Mouse (Mus musculus) erythroblast, embryonic 14.5 days (primary cell): ENCODE data around the gene Gemin7. TPM values are rescaled to one million over a fixed set of nuclear protein-coding genes. Genes with fewer than 3 reads are reported as not detected.

Experiments used
- H3K27me3 ChIP-seq: 2 replicates; pipeline ENCODE4 v1.6.1; 2012; ENCODE audit warnings: inconsistent platforms; ENCODE audit not compliant: control insufficient read depth
- H3K36me3 ChIP-seq: 2 replicates; pipeline ENCODE4 v1.6.1; 2012; ENCODE audit warnings: mild to moderate bottlenecking, inconsistent platforms; ENCODE audit not compliant: control insufficient read depth
- H3K4me1 ChIP-seq: 2 replicates; pipeline ENCODE4 v1.6.1; 2012; ENCODE audit warnings: inconsistent platforms; ENCODE audit not compliant: control insufficient read depth
- H3K4me3 ChIP-seq: replicated peaks from 2 replicates; pipeline ENCODE3; 2012; ENCODE audit warnings: moderate library complexity, mild to moderate bottlenecking, inconsistent platforms
- H3K9me3 ChIP-seq: 2 replicates; pipeline ENCODE4 v1.6.1; 2012; ENCODE audit warnings: low read length, inconsistent platforms, mixed read lengths; ENCODE audit not compliant: control insufficient read depth
- GATA1 ChIP-seq: IDR thresholded peaks from 2 replicates; pipeline ENCODE4 v1.6.1; 2012; ENCODE audit warnings: low read length, inconsistent platforms, mixed read lengths
- TAL1 ChIP-seq: IDR thresholded peaks from 3 replicates; pipeline ENCODE4 v1.6.1; 2012; ENCODE audit warnings: low read length, inconsistent platforms, mixed read lengths
- polyA plus RNA-seq: library from polyadenylated mRNA; stranded (reverse); fragments of >175 nt; gene quantifications from 2 replicates; pipeline ENCODE4 v1.2.3, GENCODE M21; 2012

The Gemin7 gene
- polyA plus RNA-seq, 1 experiment, result 12.9 TPM

GRCm38 (mm10) chr7:19579751-19580150, 2.4 kb upstream of the Gemin7 start:
- Histone ChIP-seq H3K4me3 (no peak overlapping the region), H3K36me3 (peaks cover 49% of the 10 kb centered on the region), H3K27me3 (peaks cover 20% of the 10 kb centered on the region), H3K9me3 (no peaks in the 10 kb centered on the region; the same call in 1 of the 2 replicates), H3K4me1 (peaks cover 49% of the 10 kb centered on the region)
- TF ChIP-seq TAL1, result no peak
- no peak for TF ChIP-seq GATA1

GRCm38 (mm10) chr7:19578436-19578835, 1.0 kb upstream of the Gemin7 start:
- Histone ChIP-seq H3K4me3 (no peak overlapping the region), H3K9me3 (no peaks in the 10 kb centered on the region; the same call in 1 of the 2 replicates), H3K27me3 (peaks cover 20% of the 10 kb centered on the region), H3K36me3 (peaks cover 36% of the 10 kb centered on the region), H3K4me1 (peaks cover 60% of the 10 kb centered on the region)
- TF ChIP-seq TAL1, result no peak
- no peak for TF ChIP-seq GATA1

GRCm38 (mm10) chr7:19577877-19578414, 551 bp upstream of the Gemin7 start:
- H3K27me3 ChIP-seq, result peaks cover 20% of the 10 kb centered on the region
- H3K4me3 ChIP-seq, result peak overlapping the region; percentile 65
- H3K36me3 ChIP-seq, result peaks cover 32% of the 10 kb centered on the region
- peaks cover 62% of the 10 kb centered on the region for H3K4me1 ChIP-seq
- TF ChIP-seq GATA1 (no peak), TAL1 (no peak)
- H3K9me3 ChIP-seq, result no peaks in the 10 kb centered on the region; the same call in 1 of the 2 replicates

GRCm38 (mm10) chr7:19575559-19575958, 1.8 kb downstream of the Gemin7 start:
- no peak overlapping the region for H3K4me3 ChIP-seq
- H3K36me3 ChIP-seq, result peaks cover 27% of the 10 kb centered on the region
- TF ChIP-seq TAL1, result no peak
- TF ChIP-seq GATA1, result no peak
- H3K4me1 ChIP-seq, result peaks cover 83% of the 10 kb centered on the region
- H3K9me3 ChIP-seq, result no peaks in the 10 kb centered on the region; the same call in 1 of the 2 replicates
- H3K27me3 ChIP-seq, result peaks cover 20% of the 10 kb centered on the region

- H3K27me3 ChIP-seq, result peaks cover 20% of the 10 kb centered on the region
- TF ChIP-seq TAL1, result no peak
- no peak for TF ChIP-seq GATA1
- peaks cover 32% of the 10 kb centered on the region for H3K36me3 ChIP-seq
- peak overlapping the region; percentile 85 for H3K4me3 ChIP-seq
- H3K4me1 ChIP-seq, result peaks cover 93% of the 10 kb centered on the region
- no peaks in the 10 kb centered on the region; the same call in 1 of the 2 replicates for H3K9me3 ChIP-seq
Observed at GRCm38 (mm10) chr7:19573776-19574140, 3.6 kb downstream of the Gemin7 start.

GRCm38 (mm10) chr7:19572926-19573775, 4.2 kb downstream of the Gemin7 start:
- Histone ChIP-seq H3K4me1 (peaks cover 91% of the 10 kb centered on the region), H3K36me3 (peaks cover 38% of the 10 kb centered on the region), H3K4me3 (peak overlapping the region; percentile 85), H3K27me3 (peaks cover 17% of the 10 kb centered on the region), H3K9me3 (no peaks in the 10 kb centered on the region; the same call in 1 of the 2 replicates)
- no peak for TF ChIP-seq GATA1
- TF ChIP-seq TAL1, result no peak

GRCm38 (mm10) chr7:19569647-19570046, 7.7 kb downstream of the Gemin7 start:
- TF ChIP-seq TAL1 (no peak), GATA1 (no peak)
- peaks cover 84% of the 10 kb centered on the region for H3K4me1 ChIP-seq
- peaks cover 70% of the 10 kb centered on the region for H3K36me3 ChIP-seq

GRCm38 (mm10) chr7:19567426-19567825, 10.0 kb downstream of the Gemin7 start:
- TF ChIP-seq GATA1 (no peak), TAL1 (no peak)
- peaks cover 90% of the 10 kb centered on the region for H3K4me1 ChIP-seq
- H3K36me3 ChIP-seq, result peaks cover 83% of the 10 kb centered on the region

More at GRCm38 (mm10) chr7:19569647-19570046, 7.7 kb downstream of the Gemin7 start:
- Histone ChIP-seq H3K9me3 (peaks cover 3% of the 10 kb centered on the region), H3K4me3 (no peak overlapping the region), H3K27me3 (no peaks in the 10 kb centered on the region)

GRCm38 (mm10) chr7:19565803-19566202, 11.6 kb downstream of the Gemin7 start:
- TF ChIP-seq GATA1, result no peak
- TF ChIP-seq TAL1, result no peak
- Histone ChIP-seq H3K4me1 (peaks cover 80% of the 10 kb centered on the region), H3K9me3 (peaks cover 7% of the 10 kb centered on the region), H3K27me3 (no peaks in the 10 kb centered on the region), H3K36me3 (peaks cover 74% of the 10 kb centered on the region), H3K4me3 (no peak overlapping the region)

More at GRCm38 (mm10) chr7:19567426-19567825, 10.0 kb downstream of the Gemin7 start:
- Histone ChIP-seq H3K4me3 (no peak overlapping the region), H3K27me3 (no peaks in the 10 kb centered on the region), H3K9me3 (peaks cover 7% of the 10 kb centered on the region)
